Mouse (Mus musculus) embryonic facial prominence, embryonic 11.5 days (tissue): ENCODE data around the gene Mypop. TPM values are rescaled to one million over a fixed set of nuclear protein-coding genes. Genes with fewer than 3 reads are reported as not detected.
A peak's percentile ranks its signal among the peaks of the same experiment; 100 is the strongest.

Experiments used
- ATAC-seq: fragments of 200-750 bp; cut with Nextera tagmentation; replicated peaks from 2 replicates; pipeline ENCODE4 v1.8.0; 2017; ENCODE audit warnings: low read depth; ENCODE audit not compliant: insufficient number of reproducible peaks, low FRiP score, low TSS enrichment
- DNase-seq: peaks from one replicate; pipeline ENCODE4 v3.0.0-alpha.2; 2015; ENCODE audit warnings: low spot score
- H3K27ac ChIP-seq: fragments of 300-500 bp; sonication (generic); replicated peaks from 2 replicates; pipeline ENCODE4 v1.5.1; 2014; ENCODE audit warnings: mild to moderate bottlenecking, low read depth, low read length, control low read depth
- H3K27me3 ChIP-seq: fragments of 300-500 bp; sonication (generic); 2 replicates; pipeline ENCODE4 v1.6.1; 2014; ENCODE audit warnings: mild to moderate bottlenecking, low read length, moderate library complexity, mixed read lengths; ENCODE audit not compliant: control insufficient read depth, insufficient read depth
- H3K36me3 ChIP-seq: fragments of 300-500 bp; sonication (generic); replicated peaks from 2 replicates; pipeline ENCODE4 v1.6.1; 2014; ENCODE audit warnings: low read depth, mild to moderate bottlenecking, low read length, moderate library complexity, mixed read lengths; ENCODE audit not compliant: control insufficient read depth, insufficient read depth
- H3K4me1 ChIP-seq: fragments of 300-500 bp; sonication (generic); 2 replicates; pipeline ENCODE4 v1.6.1; 2014; ENCODE audit warnings: low read length, mixed read lengths; ENCODE audit not compliant: control insufficient read depth, insufficient read depth
- H3K4me2 ChIP-seq: fragments of 300-500 bp; sonication (generic); 2 replicates; pipeline ENCODE4 v1.6.1; 2014; ENCODE audit warnings: low read depth, mild to moderate bottlenecking, control low read depth, low read length, moderate library complexity
- H3K4me3 ChIP-seq: fragments of 300-500 bp; sonication (generic); 2 replicates; pipeline ENCODE4 v1.5.1; 2014; ENCODE audit warnings: low read depth, low read length, control low read depth
- H3K9ac ChIP-seq: fragments of 300-500 bp; sonication (generic); replicated peaks from 2 replicates; pipeline ENCODE4 v1.6.1; 2014; ENCODE audit warnings: mild to moderate bottlenecking, control low read depth, low read length
- H3K9me3 ChIP-seq: fragments of 300-500 bp; sonication (generic); replicated peaks from 2 replicates; pipeline ENCODE4 v1.6.1; 2016; ENCODE audit warnings: mild to moderate bottlenecking, low read length, inconsistent platforms, mixed read lengths; ENCODE audit not compliant: control insufficient read depth
- WGBS: fragments of 180-500 bp; shearing (Covaris S2); extraction: QIAGEN DNeasy Blood & Tissue Kit; methylation state at CpG from one replicate; pipeline ENCODE4 v1.1.7; 2014; 5-methylcytosine and 5-hydroxymethylcytosine counted together
- polyA plus RNA-seq: library from polyadenylated mRNA; unstranded; fragments of >200 nt; fragmentation: Nextera tagmentation; extraction: Ambion mirVana; gene quantifications from 2 replicates; pipeline ENCODE4 v1.2.1, GENCODE M21; 2014

The Mypop gene
- 4.3 and 5.3 TPM in 2 replicates for polyA plus RNA-seq

GRCm38 (mm10) chr7:18990601-18991295 lies at the start of gene Mypop:
Gene Mypop (plus strand): TSS chr7:18991245.
- ATAC-seq, result peak; percentile 94
- DNase-seq, result peak; percentile 100
- H3K36me3 ChIP-seq, result no peaks in the 10 kb centered on the region; the same call in 1 of the 2 replicates
- H3K9me3 ChIP-seq, result no peaks in the 10 kb centered on the region
- H3K4me1 ChIP-seq, result peaks cover 6% of the 10 kb centered on the region; the same call in 1 of the 2 replicates
- peak within 1 kb of the TSS; percentile 87 for H3K4me2 ChIP-seq
- H3K27ac ChIP-seq, result peak within 1 kb of the TSS; percentile 68
- H3K4me3 ChIP-seq, result peak within 1 kb of the TSS; percentile 48
- H3K9ac ChIP-seq, result peak within 1 kb of the TSS; percentile 65
- WGBS, result 0% methylated on average over 37 of the region's 37 CpGs
- peaks cover 11% of the 10 kb centered on the region for H3K27me3 ChIP-seq

GRCm38 (mm10) chr7:18942376-18942775 lies 48.7 kb upstream of the Mypop start:
- Histone ChIP-seq H3K9me3 (no peaks in the 10 kb centered on the region), H3K9ac (no peak overlapping the region), H3K4me3 (no peak overlapping the region), H3K4me1 (no peaks in the 10 kb centered on the region), H3K4me2 (no peak overlapping the region), H3K27me3 (no peaks in the 10 kb centered on the region), H3K36me3 (no peaks in the 10 kb centered on the region), H3K27ac (no peak overlapping the region)
- DNase-seq (no peak), ATAC-seq (peak; percentile 71; the same call in 1 of the 2 replicates)
- WGBS, result 47% methylated on average over 1 of the region's 1 CpGs

GRCm38 (mm10) chr7:18942815-18943214 lies 48.2 kb upstream of the Mypop start:
- H3K27ac ChIP-seq, result no peak overlapping the region
- ATAC-seq (no peak), DNase-seq (no peak)
- no peak overlapping the region for H3K9ac ChIP-seq
- no peak overlapping the region for H3K4me3 ChIP-seq
- no peaks in the 10 kb centered on the region for H3K27me3 ChIP-seq
- no peaks in the 10 kb centered on the region for H3K36me3 ChIP-seq
- H3K4me1 ChIP-seq, result no peaks in the 10 kb centered on the region
- no peaks in the 10 kb centered on the region for H3K9me3 ChIP-seq
- no peak overlapping the region for H3K4me2 ChIP-seq
- 60% methylated on average over 9 of the region's 9 CpGs for WGBS

GRCm38 (mm10) chr7:18948151-18948550 lies 42.9 kb upstream of the Mypop start:
- WGBS, result 79% methylated on average over 6 of the region's 6 CpGs
- Histone ChIP-seq H3K9me3 (no peaks in the 10 kb centered on the region), H3K36me3 (no peaks in the 10 kb centered on the region), H3K4me3 (no peak overlapping the region), H3K4me2 (no peak overlapping the region), H3K27me3 (no peaks in the 10 kb centered on the region), H3K4me1 (no peaks in the 10 kb centered on the region; the same call in 1 of the 2 replicates), H3K27ac (no peak overlapping the region), H3K9ac (no peak overlapping the region)
- ATAC-seq (no peak), DNase-seq (no peak)

- ATAC-seq (peak; percentile 88), DNase-seq (peak; percentile 72)
- Histone ChIP-seq H3K4me3 (no peak overlapping the region), H3K27ac (peak overlapping the region; percentile 47; the same call in 1 of the 2 replicates), H3K9me3 (no peaks in the 10 kb centered on the region), H3K36me3 (no peaks in the 10 kb centered on the region), H3K4me2 (no peak overlapping the region), H3K27me3 (no peaks in the 10 kb centered on the region), H3K9ac (no peak overlapping the region), H3K4me1 (no peaks in the 10 kb centered on the region; the same call in 1 of the 2 replicates)
- 34% methylated on average over 12 of the region's 12 CpGs for WGBS
Measured at GRCm38 (mm10) chr7:18949781-18950522, 41.1 kb upstream of the Mypop start.

- no peak overlapping the region for H3K4me3 ChIP-seq
- H3K27ac ChIP-seq, result peak overlapping the region; percentile 47; the same call in 1 of the 2 replicates
- no peak overlapping the region for H3K4me2 ChIP-seq
- H3K9me3 ChIP-seq, result no peaks in the 10 kb centered on the region
- H3K4me1 ChIP-seq, result no peaks in the 10 kb centered on the region; the same call in 1 of the 2 replicates
- no peak overlapping the region for H3K9ac ChIP-seq
- H3K36me3 ChIP-seq, result no peaks in the 10 kb centered on the region
- DNase-seq, result peak; percentile 54
- ATAC-seq, result no peak
- WGBS, result 22% methylated on average over 18 of the region's 18 CpGs
- no peaks in the 10 kb centered on the region for H3K27me3 ChIP-seq
Measured at GRCm38 (mm10) chr7:18950523-18951315, 40.3 kb upstream of the Mypop start.

- H3K4me3 ChIP-seq, result no peak overlapping the region
- no peaks in the 10 kb centered on the region for H3K9me3 ChIP-seq
- no peak overlapping the region for H3K27ac ChIP-seq
- no peaks in the 10 kb centered on the region; the same call in 1 of the 2 replicates for H3K4me1 ChIP-seq
- WGBS, result 21% methylated on average over 15 of the region's 15 CpGs
- DNase-seq (peak; percentile 80), ATAC-seq (no peak)
- no peaks in the 10 kb centered on the region for H3K36me3 ChIP-seq
- no peak overlapping the region for H3K9ac ChIP-seq
- peaks cover 3% of the 10 kb centered on the region for H3K27me3 ChIP-seq
- no peak overlapping the region for H3K4me2 ChIP-seq
Measured at GRCm38 (mm10) chr7:18951397-18951796, 39.6 kb upstream of the Mypop start.
